Mouse (Mus musculus) heart, embryonic 15.5 days (tissue): ENCODE results near the gene Krtap3-1. TPM values are rescaled to one million over a fixed set of nuclear protein-coding genes. Genes with fewer than 3 reads are reported as not detected.
"Not testable (repeated sequence)": the region's sequence is repeated elsewhere in the genome, so short reads cannot be mapped to it uniquely, and the experiment has no call there.

Source experiments
- ATAC-seq: fragments of 200-750 bp; cut with Nextera tagmentation; replicated peaks from 2 replicates; pipeline ENCODE4 v1.8.0; 2017; ENCODE audit warnings: low read depth, moderate TSS enrichment; ENCODE audit not compliant: insufficient number of reproducible peaks, insufficient read depth, low FRiP score
- H3K27ac ChIP-seq: fragments of 300-500 bp; sonication (generic); 2 replicates; pipeline ENCODE4 v1.5.1; 2015; ENCODE audit warnings: mild to moderate bottlenecking, inconsistent platforms
- H3K27me3 ChIP-seq: fragments of 300-500 bp; sonication (generic); 2 replicates; pipeline ENCODE4 v1.6.1; 2015; ENCODE audit warnings: inconsistent platforms
- H3K36me3 ChIP-seq: fragments of 300-500 bp; sonication (generic); 2 replicates; pipeline ENCODE4 v1.6.1; 2015; ENCODE audit warnings: mild to moderate bottlenecking, inconsistent platforms
- H3K4me1 ChIP-seq: fragments of 300-500 bp; sonication (generic); replicated peaks from 2 replicates; pipeline ENCODE4 v1.6.1; 2015; ENCODE audit warnings: inconsistent platforms
- H3K4me2 ChIP-seq: fragments of 300-500 bp; sonication (generic); 2 replicates; pipeline ENCODE4 v1.6.1; 2015; ENCODE audit warnings: inconsistent platforms, mild to moderate bottlenecking, moderate library complexity
- H3K4me3 ChIP-seq: fragments of 300-500 bp; sonication (generic); 2 replicates; pipeline ENCODE4 v1.5.1; 2015; ENCODE audit warnings: mild to moderate bottlenecking, inconsistent platforms
- H3K9ac ChIP-seq: fragments of 300-500 bp; sonication (generic); 2 replicates; pipeline ENCODE4 v1.6.1; 2015; ENCODE audit warnings: mild to moderate bottlenecking, inconsistent platforms
- H3K9me3 ChIP-seq: fragments of 300-500 bp; sonication (generic); replicated peaks from 2 replicates; pipeline ENCODE4 v1.6.1; 2016; ENCODE audit warnings: inconsistent platforms
- WGBS: fragments of 180-500 bp; shearing (Covaris S2); methylation state at CpG from one replicate; pipeline ENCODE4 v1.1.7; 2015; ENCODE audit warnings: mixed read lengths; 5-methylcytosine and 5-hydroxymethylcytosine counted together
- polyA plus RNA-seq: library from polyadenylated mRNA; unstranded; fragments of >200 nt; fragmentation: Nextera tagmentation; extraction: Ambion mirVana; gene quantifications from 2 replicates; pipeline ENCODE4 v1.2.1, GENCODE M21; 2015

The Krtap3-1 gene
- polyA plus RNA-seq = not detected in 2 replicates

- no peak for ATAC-seq
- H3K9ac ChIP-seq = no peak within 1 kb of the TSS
- no peak within 1 kb of the TSS for H3K4me3 ChIP-seq
- H3K9me3 ChIP-seq = no peaks in the 10 kb centered on the region
- H3K4me2 ChIP-seq = no peak within 1 kb of the TSS
- no peaks in the 10 kb centered on the region for H3K4me1 ChIP-seq
- no peaks in the 10 kb centered on the region for H3K36me3 ChIP-seq
- 88% methylated on average over 7 of the region's 7 CpGs for WGBS
- H3K27me3 ChIP-seq = no peaks in the 10 kb centered on the region
- H3K27ac ChIP-seq = no peak within 1 kb of the TSS
Measured at GRCm38 (mm10) chr11:99566530-99566929, at the start of gene Krtap3-1. Gene Krtap3-1 (minus strand): TSS chr11:99566630.

DNA sequence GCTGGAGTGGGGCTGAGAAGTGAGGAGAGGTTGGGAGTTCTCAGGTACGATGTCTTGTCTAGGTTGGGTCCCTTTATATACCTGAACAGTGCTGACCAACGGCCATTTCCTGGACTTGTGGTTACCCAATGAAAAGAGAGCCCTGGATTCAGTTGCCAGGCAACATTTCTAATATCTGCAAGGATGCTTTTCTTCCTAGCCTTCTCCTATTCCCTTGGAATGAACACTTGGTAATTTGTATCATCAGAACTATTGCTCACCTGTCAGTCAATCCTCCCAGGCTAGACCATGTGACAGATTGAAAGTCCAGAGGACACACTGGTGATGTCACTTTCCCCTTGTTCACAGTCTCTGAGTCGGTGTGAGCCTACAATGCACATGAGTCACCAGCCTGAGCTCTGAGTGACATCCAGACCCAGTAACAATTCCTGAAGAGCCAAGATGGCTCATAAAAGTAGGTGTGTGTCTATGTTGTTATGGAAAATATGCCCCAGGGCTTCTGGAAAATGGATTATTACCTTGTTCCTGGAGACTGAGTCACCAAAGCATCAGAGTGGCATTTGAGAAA lies 48.5 kb upstream of the Krtap3-1 start, which contains the start of gene Krtap2-4:
TSS of gene Krtap2-4 (minus strand) at position 51 of the 568 bp plus-strand sequence.
- Histone ChIP-seq H3K27ac (no peak within 1 kb of the TSS), H3K27me3 (no peaks in the 10 kb centered on the region), H3K36me3 (no peaks in the 10 kb centered on the region), H3K4me1 (no peaks in the 10 kb centered on the region), H3K9ac (no peak within 1 kb of the TSS), H3K9me3 (no peaks in the 10 kb centered on the region), H3K4me3 (no peak within 1 kb of the TSS), H3K4me2 (no peak within 1 kb of the TSS)
- ATAC-seq = no peak
- WGBS = 60% methylated on average over 3 of the region's 3 CpGs

DNA sequence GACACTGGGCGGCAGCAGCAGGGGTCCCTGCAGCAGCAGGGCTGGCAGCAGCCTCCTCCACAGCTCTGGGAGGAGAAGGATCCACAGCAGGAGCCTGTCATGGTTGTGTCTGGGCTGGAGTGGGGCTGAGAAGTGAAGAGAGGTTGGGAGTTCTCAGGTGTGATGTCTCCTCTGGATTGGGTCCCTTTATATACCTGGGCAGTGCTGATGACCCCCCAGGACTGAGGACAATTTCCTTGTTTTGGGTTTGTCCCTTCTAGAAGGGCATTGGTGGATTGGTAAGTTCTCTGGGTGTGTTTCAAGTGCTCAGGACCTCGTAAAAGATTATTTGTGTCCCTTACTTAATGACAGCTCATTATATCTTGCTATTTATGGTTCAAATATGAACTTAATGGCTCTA lies 43.7 kb upstream of the Krtap3-1 start, which contains the start of gene Gm11937:
TSS of gene Gm11937 (minus strand) at position 101 of the 400 bp plus-strand sequence.
- H3K4me3 ChIP-seq, H3K9me3 ChIP-seq, H3K4me1 ChIP-seq, H3K27me3 ChIP-seq, ATAC-seq, H3K4me2 ChIP-seq, H3K9ac ChIP-seq, H3K27ac ChIP-seq, H3K36me3 ChIP-seq: not testable (repeated sequence)
- WGBS = 76% methylated on average over 1 of the region's 2 CpGs

DNA sequence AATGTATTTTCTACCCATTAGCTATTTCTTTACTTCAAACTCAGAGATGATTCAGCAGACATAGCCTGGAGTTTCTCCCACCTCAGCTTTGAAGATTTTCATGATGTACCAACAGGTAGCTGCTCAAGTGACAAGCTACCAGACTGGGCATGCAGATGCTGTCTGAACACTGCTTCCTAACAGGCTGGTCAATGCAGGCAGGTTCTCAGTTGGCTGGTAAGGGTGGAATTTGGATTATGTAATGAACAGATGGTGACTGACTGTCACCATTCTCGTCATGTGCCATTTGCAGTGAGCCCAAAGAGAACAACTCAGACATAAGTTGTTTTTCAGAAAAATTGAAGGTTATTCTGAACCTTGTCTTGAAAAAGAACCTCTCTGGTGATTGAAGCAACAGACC lies 42.7 kb upstream of the Krtap3-1 start:
- H3K9ac ChIP-seq = no peak overlapping the region
- 52% methylated on average over 1 of the region's 1 CpGs for WGBS
- no peaks in the 10 kb centered on the region for H3K36me3 ChIP-seq
- no peak overlapping the region for H3K4me2 ChIP-seq
- no peaks in the 10 kb centered on the region for H3K27me3 ChIP-seq
- H3K9me3 ChIP-seq = no peaks in the 10 kb centered on the region
- no peaks in the 10 kb centered on the region for H3K4me1 ChIP-seq
- H3K27ac ChIP-seq = no peak overlapping the region
- no peak overlapping the region for H3K4me3 ChIP-seq
- no peak for ATAC-seq

DNA sequence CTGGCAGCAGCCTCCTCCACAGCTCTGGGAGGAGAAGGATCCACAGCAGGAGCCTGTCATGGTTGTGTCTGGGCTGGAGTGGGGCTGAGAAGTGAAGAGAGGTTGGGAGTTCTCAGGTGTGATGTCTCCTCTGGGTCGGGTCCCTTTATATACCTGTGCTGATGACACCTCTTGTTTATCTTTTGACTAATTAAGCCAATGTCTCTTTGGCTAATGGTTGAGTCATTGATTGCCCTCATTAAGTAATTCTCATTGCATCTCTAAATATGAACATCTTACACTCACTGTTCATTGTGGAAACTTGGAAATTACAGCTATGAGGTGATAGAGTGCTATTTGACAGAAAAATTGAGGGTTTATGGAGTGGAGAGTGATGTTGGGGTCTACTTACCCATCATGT lies 36.8 kb upstream of the Krtap3-1 start, which contains the start of gene Gm11938:
TSS of gene Gm11938 (minus strand) at position 101 of the 400 bp plus-strand sequence.
- not testable (repeated sequence) for H3K27me3 ChIP-seq, H3K4me2 ChIP-seq, H3K9ac ChIP-seq, H3K36me3 ChIP-seq, H3K4me1 ChIP-seq, H3K27ac ChIP-seq, H3K4me3 ChIP-seq, ATAC-seq, H3K9me3 ChIP-seq
- WGBS = 40% methylated on average over 1 of the region's 1 CpGs

DNA sequence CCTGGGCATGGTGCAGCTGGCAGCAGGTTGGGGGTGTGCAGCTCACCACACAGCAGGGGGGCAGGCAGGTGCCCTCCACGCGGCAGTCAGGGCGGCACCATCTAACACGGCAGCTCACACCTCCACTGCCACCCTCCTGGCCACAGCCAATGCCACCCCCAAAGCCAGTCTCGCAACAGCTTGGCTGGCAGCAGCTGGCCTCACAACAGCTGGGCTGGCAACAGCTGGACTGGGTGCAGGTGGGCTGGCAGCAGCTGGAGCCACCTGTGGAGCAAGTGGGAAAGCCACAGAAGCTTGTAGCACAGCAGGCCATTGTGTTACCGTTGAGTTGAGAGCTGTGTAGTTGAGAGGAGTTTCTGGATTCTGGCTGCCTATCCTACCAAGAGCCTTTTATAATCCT lies 31.3 kb upstream of the Krtap3-1 start, which contains the start of gene Krtap9-3:
TSS of gene Krtap9-3 (minus strand) at position 364 of the 400 bp plus-strand sequence.
- H3K9ac ChIP-seq, H3K27ac ChIP-seq, H3K4me3 ChIP-seq, H3K4me1 ChIP-seq, H3K4me2 ChIP-seq, H3K27me3 ChIP-seq, H3K36me3 ChIP-seq, H3K9me3 ChIP-seq, ATAC-seq: not testable (repeated sequence)
- 81% methylated on average over 6 of the region's 6 CpGs for WGBS

- Histone ChIP-seq H3K27me3 (0 out of 2 replicates have a peak, but pooled peaks cover 3% of the 10 kb centered on the region), H3K9ac (no peak within 1 kb of the TSS), H3K4me3 (no peak within 1 kb of the TSS), H3K36me3 (no peaks in the 10 kb centered on the region), H3K4me1 (no peaks in the 10 kb centered on the region), H3K27ac (no peak within 1 kb of the TSS), H3K9me3 (no peaks in the 10 kb centered on the region), H3K4me2 (no peak within 1 kb of the TSS)
- ATAC-seq = no peak
- WGBS = 74% methylated on average over 6 of the region's 6 CpGs
Measured at GRCm38 (mm10) chr11:99590981-99591380, 24.6 kb upstream of the Krtap3-1 start, which contains the start of gene Krtap1-3. Gene Krtap1-3 (minus strand): TSS chr11:99591339.

GRCm38 (mm10) chr11:99585096-99585495 lies 18.7 kb upstream of the Krtap3-1 start:
- no peak for ATAC-seq
- H3K27me3 ChIP-seq = no peaks in the 10 kb centered on the region
- H3K4me2 ChIP-seq = no peak overlapping the region
- no peaks in the 10 kb centered on the region for H3K4me1 ChIP-seq
- no peak overlapping the region for H3K4me3 ChIP-seq
- H3K27ac ChIP-seq = no peak overlapping the region
- H3K36me3 ChIP-seq = no peaks in the 10 kb centered on the region
- no peak overlapping the region for H3K9ac ChIP-seq
- WGBS = 73% methylated on average over 7 of the region's 7 CpGs
- H3K9me3 ChIP-seq = no peaks in the 10 kb centered on the region

GRCm38 (mm10) chr11:99583245-99583704 lies 16.8 kb upstream of the Krtap3-1 start, which contains the start of gene Krtap1-4:
Gene Krtap1-4 (minus strand): TSS chr11:99583654.
- Histone ChIP-seq H3K4me1 (no peaks in the 10 kb centered on the region), H3K9ac (no peak within 1 kb of the TSS), H3K4me3 (no peak within 1 kb of the TSS), H3K27me3 (no peaks in the 10 kb centered on the region), H3K27ac (no peak within 1 kb of the TSS), H3K36me3 (no peaks in the 10 kb centered on the region), H3K4me2 (no peak within 1 kb of the TSS), H3K9me3 (no peaks in the 10 kb centered on the region)
- ATAC-seq = no peak
- WGBS = 81% methylated on average over 5 of the region's 5 CpGs

GRCm38 (mm10) chr11:99581564-99581963 lies 15.1 kb upstream of the Krtap3-1 start:
- no peaks in the 10 kb centered on the region for H3K4me1 ChIP-seq
- no peak overlapping the region for H3K4me2 ChIP-seq
- ATAC-seq = no peak
- no peaks in the 10 kb centered on the region for H3K9me3 ChIP-seq
- H3K36me3 ChIP-seq = no peaks in the 10 kb centered on the region
- H3K9ac ChIP-seq = no peak overlapping the region
- H3K27ac ChIP-seq = no peak overlapping the region
- no peak overlapping the region for H3K4me3 ChIP-seq
- WGBS = 69% methylated on average over 6 of the region's 6 CpGs
- no peaks in the 10 kb centered on the region for H3K27me3 ChIP-seq

DNA sequence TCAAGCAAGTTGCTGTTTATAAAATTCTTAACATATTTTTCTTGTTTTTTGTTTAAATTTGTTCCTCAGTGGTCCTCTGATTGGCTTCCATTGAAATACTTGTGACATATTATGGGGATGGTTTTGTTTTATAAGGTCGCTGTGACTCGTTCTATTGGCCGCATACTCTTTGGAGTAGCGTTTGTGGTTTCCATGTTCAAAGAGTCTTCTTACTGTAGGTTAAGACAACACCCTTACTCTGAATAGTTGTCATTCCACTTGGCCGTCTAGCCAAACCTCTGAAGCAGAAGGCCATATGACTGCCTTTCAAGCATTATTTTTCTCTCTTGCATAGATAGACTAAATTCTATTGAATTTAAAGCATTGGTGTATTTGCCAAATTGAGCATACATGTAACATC lies 14.6 kb upstream of the Krtap3-1 start:
- ATAC-seq = no peak
- Histone ChIP-seq H3K36me3 (no peaks in the 10 kb centered on the region), H3K9ac (no peak overlapping the region), H3K27me3 (no peaks in the 10 kb centered on the region), H3K9me3 (no peaks in the 10 kb centered on the region), H3K27ac (no peak overlapping the region), H3K4me3 (no peak overlapping the region), H3K4me1 (no peaks in the 10 kb centered on the region), H3K4me2 (no peak overlapping the region)
- WGBS = 81% methylated on average over 5 of the region's 5 CpGs

DNA sequence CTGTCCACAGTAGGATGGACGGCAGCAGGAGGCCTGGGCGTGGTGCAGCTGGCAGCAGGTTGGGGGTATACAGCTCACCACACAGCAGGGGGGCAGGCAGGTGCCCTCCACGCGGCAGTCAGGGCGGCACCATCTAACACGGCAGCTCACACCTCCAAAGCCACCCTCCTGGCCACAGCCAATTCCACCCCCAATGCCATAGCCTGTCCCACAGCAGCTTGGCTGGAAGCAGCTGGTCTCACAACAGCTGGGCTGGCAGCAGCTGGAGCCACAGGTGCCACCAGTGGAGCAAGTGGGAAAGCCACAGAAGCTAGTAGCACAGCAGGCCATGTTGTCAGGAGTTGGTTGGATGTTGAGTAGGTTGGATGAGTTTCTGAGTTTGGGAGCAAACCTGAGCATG lies 14.2 kb upstream of the Krtap3-1 start, which contains the start of gene Krtap1-5:
TSS of gene Krtap1-5 (minus strand) at position 381 of the 400 bp plus-strand sequence.
- no peak for ATAC-seq
- Histone ChIP-seq H3K9me3 (no peaks in the 10 kb centered on the region), H3K4me1 (no peaks in the 10 kb centered on the region), H3K27ac (no peak within 1 kb of the TSS), H3K9ac (no peak within 1 kb of the TSS), H3K36me3 (no peaks in the 10 kb centered on the region), H3K27me3 (no peaks in the 10 kb centered on the region), H3K4me3 (no peak within 1 kb of the TSS), H3K4me2 (no peak within 1 kb of the TSS)
- WGBS = 84% methylated on average over 6 of the region's 6 CpGs
